Mouse (Mus musculus): ENCODE results near the gene Hamp2. TPM values are rescaled to one million over a fixed set of nuclear protein-coding genes. Genes with fewer than 3 reads are reported as not detected.
A peak's percentile ranks its signal among the peaks of the same experiment; 100 is the strongest.
"Not testable (repeated sequence)": the region's sequence is repeated elsewhere in the genome, so short reads cannot be mapped to it uniquely, and the experiment has no call there.

The Hamp2 gene
- total RNA-seq, 2 experiments from 2014 or later = not detected

DNA sequence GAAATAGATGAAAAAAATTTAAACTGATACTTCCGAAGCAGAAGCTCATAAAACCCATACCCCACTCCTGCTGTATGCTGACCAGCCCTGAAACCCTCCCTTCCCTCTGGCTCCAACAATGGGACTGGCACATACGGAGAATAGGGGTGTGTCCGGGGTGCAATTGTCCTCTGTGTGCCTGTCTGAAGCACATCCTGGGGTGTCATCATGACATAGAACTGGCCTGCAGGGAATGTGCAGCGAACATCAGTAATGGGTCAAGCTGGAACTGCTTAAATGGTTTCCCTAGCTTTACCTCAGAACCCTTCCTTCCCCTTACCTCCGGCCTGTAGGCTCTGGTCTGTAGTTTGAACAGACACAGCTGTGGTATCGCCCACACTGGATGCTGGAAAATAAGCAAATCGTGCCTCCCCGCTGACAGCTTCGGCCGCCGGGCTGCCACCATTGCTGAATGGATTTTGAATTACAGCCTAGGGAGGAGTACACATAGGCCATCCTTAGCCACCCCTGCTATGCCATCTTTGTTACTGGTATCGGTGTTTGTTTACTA lies 30.6 kb upstream of the Hamp2 start:
- no peak for ATAC-seq (replicated peaks; ENCODE audit: low FRiP score, poor library complexity, severe bottlenecking)

DNA sequence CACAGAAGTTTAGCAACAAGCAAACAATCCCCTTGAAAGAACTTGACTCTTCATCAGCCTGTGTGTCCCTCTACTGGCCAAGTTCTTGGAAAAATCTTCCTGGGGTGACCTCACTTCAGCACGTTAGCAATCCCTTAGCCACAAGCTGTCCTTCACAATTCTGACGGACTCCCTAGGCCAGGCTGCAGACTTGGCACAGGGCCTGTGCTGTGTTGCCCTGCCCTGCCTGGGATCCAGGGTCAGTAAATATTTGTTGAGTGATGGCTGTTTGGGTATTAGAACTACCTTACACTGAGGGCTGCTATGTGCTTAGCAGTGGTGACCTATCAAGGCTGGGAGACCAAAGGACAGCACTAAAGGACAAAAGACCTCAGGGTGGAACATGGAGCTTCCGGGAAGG lies 29.6 kb upstream of the Hamp2 start:
- no peak for ATAC-seq (replicated peaks; ENCODE audit: low FRiP score, poor library complexity, severe bottlenecking)

DNA sequence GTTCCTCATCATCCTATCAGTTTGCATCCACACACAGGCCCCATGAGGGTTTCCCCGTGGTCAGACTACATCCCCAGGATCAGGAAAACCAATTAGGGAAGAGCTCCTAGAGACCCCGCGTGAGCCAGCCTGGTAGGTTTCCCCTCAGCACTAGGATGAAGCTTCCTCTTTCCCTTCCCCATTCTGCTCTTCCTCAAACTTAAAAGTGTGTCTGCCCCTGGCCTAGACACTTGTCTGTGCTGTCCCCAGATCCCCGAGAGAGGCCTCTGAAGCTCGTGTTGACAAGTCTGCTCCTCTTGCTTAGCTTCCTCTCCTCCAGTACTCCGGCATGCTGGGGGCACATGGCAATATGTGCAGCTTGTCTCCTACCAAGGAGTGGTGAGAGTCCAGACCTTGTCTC lies 29.0 kb upstream of the Hamp2 start:
- no peak for ATAC-seq (replicated peaks; ENCODE audit: low FRiP score, poor library complexity, severe bottlenecking)

DNA sequence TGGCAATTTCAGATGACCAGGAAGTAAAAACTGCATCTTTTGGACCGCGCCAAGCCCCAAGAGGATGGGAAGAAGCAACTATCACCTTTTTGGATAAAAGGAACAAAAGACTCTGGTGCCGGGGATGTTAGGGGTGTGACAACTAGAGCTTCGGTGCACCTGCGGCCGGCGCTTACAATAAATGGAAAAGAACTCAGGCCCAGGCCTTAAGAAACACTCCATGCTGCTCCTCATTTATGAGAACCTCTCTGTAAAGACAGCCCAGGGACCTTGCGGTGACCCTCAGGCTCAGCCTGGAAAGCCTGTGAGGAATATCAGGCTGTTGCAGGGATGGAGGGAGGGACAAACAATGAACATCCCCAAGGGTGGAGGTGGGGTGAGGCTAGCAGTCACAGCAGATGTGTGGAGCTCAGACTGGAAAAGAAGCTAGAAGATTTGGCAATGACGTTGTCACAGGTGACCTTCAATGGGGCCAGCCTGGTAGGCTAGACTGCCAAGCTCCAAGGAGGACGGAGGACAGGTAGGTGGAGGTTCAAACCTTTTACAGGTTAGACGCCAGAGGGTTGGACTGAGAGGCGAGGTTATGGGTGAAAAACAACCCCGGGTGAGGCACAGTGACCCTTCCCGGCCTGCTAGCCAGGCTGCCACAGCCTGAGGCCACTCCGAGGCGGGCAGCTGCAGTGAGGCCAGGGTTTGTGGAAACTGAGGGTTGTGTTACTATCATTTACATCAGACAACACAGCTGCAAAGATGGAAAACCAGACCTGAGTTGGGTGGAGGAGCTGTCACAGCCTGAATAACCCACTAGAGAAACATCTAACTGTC lies 28.2 kb upstream of the Hamp2 start:
- ATAC-seq (replicated peaks; ENCODE audit: low FRiP score, poor library complexity, severe bottlenecking) = no peak

DNA sequence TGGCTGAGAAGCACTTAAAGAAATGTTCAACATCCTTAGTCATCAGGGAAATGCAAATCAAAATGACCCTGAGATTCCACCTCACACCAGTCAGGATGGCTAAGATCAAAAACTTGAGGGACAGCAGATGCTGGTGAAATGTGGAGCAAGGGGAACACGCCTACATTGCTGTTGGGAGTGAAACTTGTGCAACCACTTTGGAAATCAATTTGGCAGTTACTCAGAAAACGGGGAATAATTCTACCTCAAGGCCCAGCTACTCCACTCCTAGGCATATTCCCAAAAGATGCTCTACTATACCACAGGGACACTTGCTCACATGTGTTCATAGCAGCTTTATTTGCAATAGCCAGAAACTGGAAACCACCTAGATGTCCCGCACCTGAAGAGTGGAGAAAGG lies 25.4 kb upstream of the Hamp2 start:
- not testable (repeated sequence) for ATAC-seq (replicated peaks; ENCODE audit: low FRiP score, poor library complexity, severe bottlenecking)

DNA sequence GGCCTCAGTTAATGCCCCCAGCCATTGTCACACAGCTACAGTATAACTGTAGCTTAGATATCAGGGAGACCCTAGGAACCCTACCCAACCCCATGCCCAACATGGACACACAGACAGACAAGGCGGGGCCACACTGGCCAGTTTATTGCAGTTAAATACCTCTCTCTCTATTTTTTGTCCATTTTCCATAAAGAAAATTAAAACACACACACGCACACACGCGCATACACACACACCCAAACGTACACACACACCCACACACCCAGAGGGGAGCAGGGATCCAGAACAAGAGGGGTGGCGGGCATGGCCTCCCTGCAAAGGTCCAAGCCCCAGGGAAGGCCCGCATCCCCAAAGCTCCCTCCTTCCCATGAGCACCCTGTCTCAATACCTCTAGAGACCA lies 21.4 kb upstream of the Hamp2 start:
- no peak for ATAC-seq (replicated peaks; ENCODE audit: low FRiP score, poor library complexity, severe bottlenecking)

DNA sequence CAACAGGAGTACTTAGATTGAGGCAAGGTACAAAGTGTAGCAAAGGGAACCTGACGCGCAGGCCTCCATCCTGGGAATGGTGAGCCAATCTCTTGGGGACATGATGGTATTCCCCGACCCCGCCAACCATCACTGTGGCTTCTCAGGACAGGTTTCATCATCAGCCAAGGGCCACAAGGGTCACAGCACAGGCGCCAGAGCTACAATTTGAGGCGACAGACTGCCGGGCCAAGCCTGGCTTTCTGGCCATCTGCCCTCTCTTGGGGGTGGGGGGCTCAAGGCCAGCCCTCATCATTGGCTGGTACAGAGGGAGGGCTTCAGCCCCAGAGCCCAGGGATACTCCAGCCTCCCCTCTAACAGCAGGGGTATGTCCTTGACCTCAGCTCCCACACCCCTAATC lies 21.0 kb upstream of the Hamp2 start:
- ATAC-seq (replicated peaks; ENCODE audit: low FRiP score, poor library complexity, severe bottlenecking) = 0 out of 2 replicates have a peak, but pooled peaks have one; percentile 24

DNA sequence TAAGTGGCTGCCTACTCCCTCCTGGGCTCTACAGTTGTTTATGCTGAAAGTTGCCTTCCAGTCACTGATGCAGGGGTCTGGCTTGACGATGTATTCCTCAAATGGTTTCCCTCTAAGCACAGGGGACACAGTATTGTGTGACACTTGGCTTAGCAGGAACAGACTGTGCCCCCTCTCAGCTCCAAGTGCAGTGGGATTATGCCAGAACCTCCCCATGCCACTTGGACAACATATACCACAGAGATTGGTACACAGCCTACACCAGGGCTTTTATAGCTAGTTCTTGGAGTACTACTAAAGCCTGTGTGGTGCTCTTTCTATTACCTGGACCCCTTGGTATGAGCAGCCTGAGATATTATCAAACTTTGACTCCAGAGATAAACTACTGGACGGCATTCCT lies 20.2 kb upstream of the Hamp2 start:
- ATAC-seq (replicated peaks; ENCODE audit: low FRiP score, poor library complexity, severe bottlenecking) = not testable (repeated sequence)

DNA sequence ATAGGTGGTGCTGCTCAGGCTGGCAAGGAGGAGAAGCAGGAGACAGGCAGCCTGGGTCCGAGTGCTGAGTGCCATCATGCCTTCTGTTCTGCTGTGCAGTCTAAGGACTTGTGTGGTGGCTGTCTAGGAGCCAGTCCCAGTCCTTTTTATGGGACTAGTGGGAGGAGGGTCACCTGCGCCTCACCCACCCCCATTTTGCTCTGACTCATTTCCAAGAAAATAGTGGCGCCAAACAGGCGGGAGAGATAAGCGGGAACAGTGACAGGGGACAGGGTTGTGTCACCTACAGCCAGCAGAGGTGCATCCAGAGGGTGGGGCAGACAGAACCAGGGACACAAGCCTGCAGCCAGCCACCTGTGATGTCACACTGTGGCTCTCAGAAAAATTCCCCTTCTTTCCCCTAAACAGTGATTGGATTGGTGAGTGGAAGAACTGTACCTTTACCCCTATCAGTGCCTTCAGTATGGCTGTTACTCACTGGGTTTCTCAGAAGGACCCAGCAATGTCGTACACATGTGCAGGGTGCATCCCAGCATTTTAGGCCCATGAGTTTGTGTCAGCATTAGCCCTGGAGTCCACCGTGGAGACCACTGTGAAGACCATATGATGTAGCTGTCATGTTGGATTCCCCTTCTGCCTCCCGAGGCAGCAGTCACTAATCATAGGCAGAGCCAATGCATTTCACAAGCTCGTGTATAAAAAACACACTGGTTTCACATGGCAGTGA lies 19.6 kb upstream of the Hamp2 start, which contains the start of gene Hamp:
TSS of gene Hamp (minus strand) at position 124 of the 727 bp plus-strand sequence.
- ATAC-seq (replicated peaks; ENCODE audit: low FRiP score, poor library complexity, severe bottlenecking) = no peak

DNA sequence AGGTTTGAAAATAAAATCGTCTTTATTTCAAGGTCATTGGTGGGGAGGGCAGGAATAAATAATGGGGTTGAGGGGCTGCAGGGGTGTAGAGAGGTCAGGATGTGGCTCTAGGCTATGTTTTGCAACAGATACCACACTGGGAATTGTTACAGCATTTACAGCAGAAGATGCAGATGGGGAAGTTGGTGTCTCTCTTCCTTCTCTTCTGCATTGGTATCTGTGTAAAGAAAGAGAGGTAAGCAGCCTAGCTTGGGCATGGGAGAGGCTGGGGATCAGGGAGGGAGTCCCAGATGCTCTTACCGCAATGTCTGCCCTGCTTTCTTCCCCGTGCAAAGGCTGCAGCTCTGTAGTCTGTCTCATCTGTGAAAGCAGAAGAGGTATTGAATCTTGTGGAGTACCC lies 17.9 kb upstream of the Hamp2 start:
- not testable (repeated sequence) for ATAC-seq (replicated peaks; ENCODE audit: low FRiP score, poor library complexity, severe bottlenecking)

DNA sequence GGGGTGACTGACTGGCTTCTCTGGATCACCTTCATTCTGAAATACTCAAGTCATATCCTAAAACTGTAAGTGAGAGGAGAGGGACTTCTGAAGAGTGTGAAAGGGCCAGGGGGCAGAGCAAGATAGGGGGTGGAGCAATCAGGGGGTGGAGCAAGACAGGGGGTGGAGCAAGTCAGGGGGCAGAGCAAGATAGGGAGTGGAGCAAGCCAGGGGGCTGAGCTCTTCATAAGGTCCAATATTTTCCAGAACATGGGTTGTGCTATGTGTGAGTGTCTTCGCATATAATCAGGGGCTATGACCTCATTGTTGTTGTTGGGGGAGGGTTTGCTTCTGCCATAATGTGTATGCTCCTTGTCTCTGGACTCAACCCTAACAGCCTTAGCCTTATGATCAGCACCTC lies 15.6 kb upstream of the Hamp2 start:
- not testable (repeated sequence) for ATAC-seq (replicated peaks; ENCODE audit: low FRiP score, poor library complexity, severe bottlenecking)

DNA sequence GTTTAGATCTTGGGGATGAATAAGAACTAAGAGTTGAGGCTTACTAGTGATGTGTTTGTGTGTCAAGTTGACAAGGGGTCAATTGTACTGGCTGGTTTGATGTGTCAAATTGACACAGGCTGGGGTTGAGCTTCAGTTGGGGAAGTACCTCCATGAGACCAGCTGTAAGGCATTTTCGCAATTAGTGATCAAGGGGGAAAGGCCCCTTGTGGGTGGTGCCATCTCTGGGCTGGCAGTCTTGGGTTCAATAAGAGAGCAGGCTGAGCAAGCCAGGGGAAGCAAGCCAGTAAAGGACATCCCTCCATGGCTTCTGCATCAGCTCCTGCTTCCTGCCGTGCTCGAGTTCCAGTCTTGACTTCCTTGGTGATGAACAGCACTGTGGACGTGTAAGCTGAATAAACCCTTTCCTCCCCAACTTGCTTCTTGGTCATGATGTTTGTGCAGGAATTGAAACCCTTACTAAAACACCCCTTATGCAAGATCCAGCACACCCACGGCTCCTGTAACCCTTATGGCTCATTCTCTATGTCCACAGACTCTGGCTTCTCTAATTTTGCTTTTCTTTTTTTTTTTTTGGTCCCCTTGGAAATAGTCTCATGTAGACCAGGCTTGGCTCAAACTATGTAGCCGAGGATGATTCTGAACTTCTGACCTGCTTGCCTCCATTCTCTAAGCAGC lies 11.1 kb upstream of the Hamp2 start:
- not testable (repeated sequence) for ATAC-seq (replicated peaks; ENCODE audit: low FRiP score, poor library complexity, severe bottlenecking)

DNA sequence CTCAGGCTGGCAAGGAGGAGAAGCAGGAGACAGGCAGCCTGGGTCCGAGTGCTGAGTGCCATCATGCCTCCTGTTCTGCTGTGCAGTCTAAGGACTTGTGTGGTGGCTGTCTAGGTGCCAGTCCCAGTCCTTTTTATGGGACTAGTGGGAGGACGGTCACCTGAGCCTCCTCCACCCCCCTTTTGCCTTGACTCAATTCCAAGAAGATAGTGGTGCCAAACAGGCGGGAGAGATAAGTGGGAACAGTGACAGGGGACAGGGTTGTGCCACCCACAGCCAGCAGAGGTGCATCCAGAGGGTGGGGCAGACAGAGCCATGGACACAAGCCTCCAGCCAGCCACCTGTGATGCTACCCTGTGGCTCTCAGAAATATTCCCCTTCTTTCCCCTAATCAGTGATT lies 410 bp downstream of the Hamp2 start:
- ATAC-seq (replicated peaks; ENCODE audit: low FRiP score, poor library complexity, severe bottlenecking) = no peak

DNA sequence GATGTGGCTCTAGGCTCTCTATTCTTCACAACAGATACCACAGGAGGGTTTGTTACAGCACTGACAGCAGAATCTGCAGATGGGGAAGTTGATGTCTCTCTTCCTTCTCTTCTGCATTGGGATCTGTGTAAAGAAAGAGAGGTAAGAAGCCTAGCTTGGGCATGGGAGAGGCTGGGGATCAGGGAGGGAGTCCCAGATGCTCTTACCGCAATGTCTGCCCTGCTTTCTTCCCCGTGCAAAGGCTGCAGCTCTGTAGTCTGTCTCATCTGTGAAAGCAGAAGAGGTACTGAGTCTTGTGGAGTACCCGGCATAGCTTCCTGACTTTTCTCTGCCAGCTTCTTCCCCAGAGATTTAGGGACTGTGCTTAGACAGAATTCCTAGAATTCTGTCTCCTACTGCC lies 2.0 kb downstream of the Hamp2 start:
- not testable (repeated sequence) for ATAC-seq (replicated peaks; ENCODE audit: low FRiP score, poor library complexity, severe bottlenecking)

DNA sequence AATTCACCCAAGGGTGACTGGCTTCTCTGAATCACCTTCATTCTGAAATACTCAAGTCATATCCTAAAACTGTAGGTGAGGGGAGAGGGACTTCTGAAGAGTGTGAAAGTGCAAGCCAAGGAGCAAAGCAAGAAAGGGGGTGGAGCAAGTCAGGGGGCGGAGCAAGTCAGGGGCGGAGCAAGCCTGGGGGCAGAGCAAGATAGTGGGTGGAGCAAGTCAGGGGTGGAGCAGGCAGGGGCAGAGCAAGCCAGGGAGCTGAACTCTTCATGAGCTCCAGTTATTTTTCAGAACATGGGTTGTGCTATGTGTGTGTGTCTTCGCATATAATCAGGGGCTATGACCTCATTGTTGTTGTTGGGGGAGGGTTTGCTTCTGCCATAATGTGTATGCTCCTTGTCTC lies 4.3 kb downstream of the Hamp2 start:
- ATAC-seq (replicated peaks; ENCODE audit: low FRiP score, poor library complexity, severe bottlenecking) = peak; percentile 62

DNA sequence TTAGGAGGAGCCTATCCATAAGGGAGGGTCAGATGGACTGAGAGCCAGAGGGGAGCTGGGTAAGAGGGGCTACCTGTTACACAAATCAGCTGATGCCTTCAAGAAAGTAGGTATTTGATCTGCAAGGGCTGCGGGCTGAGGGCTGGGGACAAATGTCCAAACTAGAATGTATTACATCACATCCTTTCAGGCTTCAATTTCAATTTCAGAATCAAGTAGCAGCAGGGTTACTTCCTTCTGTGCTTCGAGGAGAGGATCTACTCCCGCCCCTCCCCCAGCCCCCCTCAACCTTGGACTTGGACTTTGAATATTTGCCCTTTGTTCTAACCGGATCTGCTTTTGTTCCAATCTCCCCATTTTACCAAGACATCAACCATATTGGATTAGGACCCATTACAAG lies 7.3 kb downstream of the Hamp2 start:
- ATAC-seq (replicated peaks; ENCODE audit: low FRiP score, poor library complexity, severe bottlenecking) = no peak

DNA sequence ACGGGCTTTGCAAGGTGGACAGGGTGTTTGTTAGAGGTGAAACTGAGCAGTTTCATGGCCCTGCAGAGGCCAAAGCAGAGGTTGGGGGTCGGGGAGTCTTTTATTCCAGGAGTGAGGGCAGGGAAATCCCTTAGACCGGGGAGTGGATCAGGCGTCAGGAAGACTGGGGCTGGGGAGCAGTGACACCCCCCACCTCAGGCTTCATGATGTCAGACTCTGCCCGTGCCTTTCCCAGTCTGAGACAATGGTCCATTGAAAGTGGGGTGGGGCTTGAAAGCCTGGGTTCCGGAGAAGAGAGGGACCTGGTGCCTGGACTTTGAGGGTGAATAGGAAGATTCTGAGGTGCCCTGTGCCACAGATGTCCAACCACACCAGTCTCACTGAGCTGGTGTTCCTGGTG lies 7.8 kb downstream of the Hamp2 start:
- ATAC-seq (replicated peaks; ENCODE audit: low FRiP score, poor library complexity, severe bottlenecking) = no peak

DNA sequence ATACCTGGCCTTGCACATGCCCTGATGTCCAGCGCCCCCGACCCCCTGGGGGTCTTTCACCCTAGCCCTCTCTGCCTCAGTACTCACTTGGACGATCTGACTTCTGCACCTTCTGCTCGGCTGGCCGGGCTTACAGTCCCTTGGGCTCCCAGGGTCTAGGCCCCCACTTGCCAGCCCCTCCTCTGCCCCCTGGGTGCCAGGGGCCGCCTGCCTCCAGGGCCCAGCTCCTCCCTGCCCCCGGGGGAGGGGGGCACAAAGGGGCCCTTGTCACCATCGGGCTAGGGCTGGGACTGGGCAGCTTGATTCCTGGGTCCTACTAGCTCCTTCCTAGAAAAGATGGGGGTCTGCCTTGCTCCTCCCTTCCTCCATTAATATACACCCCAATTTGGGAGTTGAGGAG lies 9.7 kb downstream of the Hamp2 start, which contains the start of gene Mag:
TSS of gene Mag (minus strand) at position 142 of the 400 bp plus-strand sequence.
- ATAC-seq (replicated peaks; ENCODE audit: low FRiP score, poor library complexity, severe bottlenecking) = no peak

DNA sequence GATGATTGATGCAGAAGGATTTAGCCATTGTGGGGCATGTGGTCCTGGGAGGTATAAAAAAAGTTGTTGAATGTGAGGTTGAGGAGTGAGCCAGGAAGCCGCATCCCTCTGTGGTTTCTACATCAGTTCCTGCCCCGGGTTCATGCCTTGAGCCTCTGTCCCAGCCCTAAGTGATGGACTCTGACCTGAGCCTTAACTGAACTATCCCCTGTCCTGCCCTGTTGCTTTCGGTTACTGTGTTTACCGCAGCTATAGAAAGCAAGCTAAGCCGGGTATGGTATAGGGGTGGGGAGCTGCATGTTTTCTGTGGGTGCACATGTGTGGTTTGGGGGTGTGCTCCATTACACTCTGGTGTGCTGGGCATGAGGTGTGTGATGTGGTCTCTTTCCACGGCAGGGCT lies 14.7 kb downstream of the Hamp2 start:
- ATAC-seq (replicated peaks; ENCODE audit: low FRiP score, poor library complexity, severe bottlenecking) = no peak

DNA sequence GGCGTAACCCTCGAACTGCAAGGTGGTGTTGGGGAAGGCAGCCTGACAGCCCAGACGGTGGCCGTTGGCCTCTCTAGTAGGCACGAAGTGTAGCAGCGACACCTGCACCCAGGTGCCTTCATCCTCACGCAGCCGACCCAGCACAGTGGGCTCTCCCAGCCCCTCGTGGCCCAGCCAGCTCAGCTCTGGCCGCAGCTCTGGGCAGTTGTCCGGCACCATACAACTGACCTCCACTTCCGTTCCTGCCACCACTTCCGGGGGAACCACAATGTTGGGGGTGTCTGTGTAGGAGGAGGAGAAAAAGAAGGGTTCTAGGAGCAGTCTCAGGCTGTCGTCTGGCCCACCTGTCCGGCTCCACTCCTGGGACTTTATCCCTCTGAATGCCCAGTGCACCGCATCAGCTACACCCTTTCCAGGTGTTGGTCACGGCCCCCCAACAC lies 15.5 kb downstream of the Hamp2 start:
- no peak for ATAC-seq (replicated peaks; ENCODE audit: low FRiP score, poor library complexity, severe bottlenecking)
